Mouse (Mus musculus) ES-E14 (cell line): ENCODE results near the gene Nup88. TPM values are rescaled to one million over a fixed set of nuclear protein-coding genes. Genes with fewer than 3 reads are reported as not detected.

Experiments used
- DNase-seq: peaks from one replicate; pipeline ENCODE4 v3.0.0-alpha.2; 2013; ENCODE audit warnings: low read depth, low spot score
- H3K27ac ChIP-seq: 2 replicates; pipeline ENCODE4 v1.5.1; 2012; ENCODE audit warnings: low read depth, mild to moderate bottlenecking, low read length, moderate library complexity, mixed read lengths; ENCODE audit not compliant: poor library complexity, insufficient read depth, severe bottlenecking
- H3K36me3 ChIP-seq: 2 replicates; pipeline ENCODE4 v1.6.1; 2012; ENCODE audit warnings: mild to moderate bottlenecking, low read length, moderate library complexity, mixed read lengths; ENCODE audit not compliant: control insufficient read depth, poor library complexity, insufficient read depth, severe bottlenecking
- H3K4me1 ChIP-seq, 2 experiments: fragments of 150-350 bp in 1 of 2; sonication (generic) in 1 of 2; 2 replicates each; pipeline ENCODE4 v1.6.1; 2012; ENCODE audit warnings: low read length in 2 of 2, mild to moderate bottlenecking in 1 of 2, mixed read lengths in 1 of 2; ENCODE audit not compliant: control insufficient read depth in 2 of 2, insufficient read depth in 2 of 2, poor library complexity in 1 of 2
- H3K4me3 ChIP-seq, 2 experiments: fragments of 150-350 bp in 1 of 2; sonication (generic) in 1 of 2; 2 replicates each; pipeline ENCODE4 v1.5.1; 2012; ENCODE audit warnings: low read length in 2 of 2, low read depth in 1 of 2, mild to moderate bottlenecking in 1 of 2, mixed read lengths in 1 of 2; ENCODE audit not compliant: insufficient read depth in 1 of 2, poor library complexity in 1 of 2, severe bottlenecking in 1 of 2
- H3K9ac ChIP-seq: 2 replicates; pipeline ENCODE4 v1.6.1; 2012; ENCODE audit warnings: low read depth, mild to moderate bottlenecking, low read length, mixed read lengths; ENCODE audit not compliant: poor library complexity, insufficient read depth, severe bottlenecking
- H3K9me3 ChIP-seq: fragments of 150-350 bp; sonication (generic); 2 replicates; pipeline ENCODE4 v1.6.1; 2012; ENCODE audit warnings: low read depth, mild to moderate bottlenecking, low read length; ENCODE audit not compliant: control insufficient read depth, insufficient read depth
- CHD2 ChIP-seq: IDR thresholded peaks from 2 replicates; pipeline ENCODE4 v1.6.1; 2014; ENCODE audit warnings: mild to moderate bottlenecking, low read depth, low read length, inconsistent platforms
- HCFC1 ChIP-seq: IDR thresholded peaks from 2 replicates; pipeline ENCODE4 v1.6.1; 2012; ENCODE audit warnings: low read length, inconsistent platforms, borderline replicate concordance; ENCODE audit not compliant: insufficient read depth
- MAFK ChIP-seq: IDR thresholded peaks from 2 replicates; pipeline ENCODE4 v1.6.1; 2014; ENCODE audit warnings: mild to moderate bottlenecking, low read depth, low read length, inconsistent platforms; ENCODE audit not compliant: insufficient read depth
- ZC3H11A ChIP-seq: IDR thresholded peaks from 2 replicates; pipeline ENCODE4 v1.6.1; 2012; ENCODE audit warnings: low read depth, mild to moderate bottlenecking, inconsistent platforms, low read length, borderline replicate concordance
- ZNF384 ChIP-seq: IDR thresholded peaks from 2 replicates; pipeline ENCODE4 v1.6.1; 2012; ENCODE audit warnings: low read depth, low read length, inconsistent platforms
- in situ Hi-C, 2 experiments: fragments of 600-800 bp; cut with MboI; formaldehyde crosslinking; loops; one replicate each; pipeline ENCODE4 v1.15.1; 2025; ENCODE audit warnings: low sequenced_read_pairs in 2 of 2, inconsistent platforms in 1 of 2; ENCODE audit not compliant: unreplicated experiment in 2 of 2
- total RNA-seq: library from RNA; depleted of rRNA; stranded (reverse); fragments of 300-350 nt; gene quantifications from 2 replicates; pipeline ENCODE4 v1.2.3, GENCODE M21; 2012; rRNA removed

Gene Nup88
- total RNA-seq, 1 experiment, result 121 TPM

DNA sequence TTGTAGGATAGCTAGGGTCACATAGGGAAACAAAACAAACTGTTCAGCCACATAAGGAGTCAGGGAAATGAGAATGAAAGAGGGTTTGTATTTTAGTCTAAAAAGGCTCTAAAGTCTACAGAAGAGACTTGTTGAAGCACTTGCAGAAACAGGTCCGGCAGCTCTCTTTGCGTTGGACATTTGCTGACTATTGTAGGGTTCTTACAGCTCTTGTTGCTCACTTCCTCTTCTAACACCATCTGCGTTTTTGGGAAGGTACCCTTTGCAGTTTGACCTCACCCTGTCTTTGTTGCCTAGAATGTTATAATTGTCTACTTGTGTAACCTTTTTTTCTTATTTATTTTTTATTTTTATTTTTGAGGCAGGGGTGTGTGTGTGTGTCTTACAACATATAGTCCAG lies 72.1 kb downstream of the Nup88 start:
- TF ChIP-seq MAFK (no peak), CHD2 (no peak), HCFC1 (no peak), ZNF384 (no peak), ZC3H11A (no peak)

More for the DNA sequence above, 72.1 kb downstream of the Nup88 start:
- Histone ChIP-seq H3K4me1 (no peaks in the 10 kb centered on the region), H3K4me3 (no peak overlapping the region), H3K9me3 (no peaks in the 10 kb centered on the region), H3K9ac (no peak overlapping the region), H3K27ac (no peak overlapping the region), H3K36me3 (peaks cover 2% of the 10 kb centered on the region)
- no peak for DNase-seq
- in situ Hi-C loops, result no loop called here

Other genes starting within 250 kb of the Nup88 start
- gene Zfp3, start 205.8 kb downstream of the Nup88 start, total RNA-seq, result 1.4 and 2.1 TPM in 2 replicates
- gene Scimp, start 157.4 kb downstream of the Nup88 start, total RNA-seq, result not detected in 2 replicates
- gene Rabep1, start 125.2 kb downstream of the Nup88 start, total RNA-seq, result 29.0 and 38.8 TPM in 2 replicates
- 58.6 and 74.6 TPM in 2 replicates for gene Rpain, start 240 bp upstream of the Nup88 start, total RNA-seq
- gene C1qbp, start 13.1 kb upstream of the Nup88 start, total RNA-seq, result 97.4 and 139 TPM in 2 replicates
- gene Dhx33, start 34.5 kb upstream of the Nup88 start, total RNA-seq, result 29.9 and 32.7 TPM in 2 replicates
- 17.5 and 27.0 TPM in 2 replicates for gene Mis12, start 49.6 kb upstream of the Nup88 start, total RNA-seq
- gene Derl2, start 49.9 kb upstream of the Nup88 start, total RNA-seq, result 44.2 and 45.1 TPM in 2 replicates
- 2.3 and 4.2 TPM in 2 replicates for gene 6330403K07Rik, start 63.5 kb upstream of the Nup88 start, total RNA-seq
- not detected in 2 replicates for gene Nlrp1a, start 174.7 kb upstream of the Nup88 start, total RNA-seq